Mouse (Mus musculus) gonadal fat pad, adult 2 months (tissue): Measurements from ENCODE around the gene Gm49333. TPM values are rescaled to one million over a fixed set of nuclear protein-coding genes. Genes with fewer than 3 reads are reported as not detected.

Source experiments
- DNase-seq: peaks from one replicate; pipeline ENCODE4 v3.0.0-alpha.2; 2012; ENCODE audit warnings: low read depth
- polyA plus RNA-seq: library from polyadenylated mRNA; depleted of rRNA; stranded (reverse); fragments of >200 nt; gene quantifications from 2 replicates; pipeline ENCODE4 v1.2.3, GENCODE M21; 2012; rRNA removed

Gm49333 gene
- polyA plus RNA-seq, 1 experiment, result 0.05 TPM

DNA sequence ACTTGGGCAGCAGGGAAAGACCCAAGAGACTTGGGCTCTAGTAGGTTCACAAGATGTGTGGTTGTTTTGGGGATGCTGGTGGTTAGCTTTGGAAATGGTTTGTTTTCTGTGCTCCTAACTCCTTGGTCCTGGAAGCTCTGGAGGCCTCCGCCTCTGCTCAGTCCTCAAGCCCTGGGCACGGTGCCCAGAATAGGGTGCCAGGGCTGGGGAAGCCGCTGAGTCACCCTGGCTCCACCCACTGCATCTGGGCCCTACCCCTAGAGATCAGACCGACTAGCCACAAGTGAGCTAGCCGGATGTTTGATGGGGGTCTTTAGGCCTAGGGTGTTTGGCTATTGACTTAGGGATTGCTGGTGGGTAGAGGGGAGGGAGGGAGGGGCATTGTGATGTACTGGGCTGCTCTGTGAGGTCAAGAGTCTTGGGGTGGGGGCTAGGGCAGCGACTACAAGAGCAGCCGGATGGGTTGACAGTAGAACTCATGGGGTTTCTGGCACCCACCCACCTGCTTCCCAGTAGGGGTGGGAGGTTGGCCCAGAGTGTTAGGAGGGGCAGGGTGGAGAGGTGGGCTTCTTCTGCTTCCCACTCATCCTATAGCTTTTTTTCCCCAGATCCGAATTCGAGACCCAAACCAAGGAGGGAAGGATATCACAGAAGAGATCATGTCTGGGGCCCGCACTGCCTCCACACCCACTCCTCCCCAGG is 66.7 kb downstream of the Gm49333 start:
- DNase-seq, result peak; percentile 56

- no peak for DNase-seq
Measured at GRCm38 (mm10) chr16:20690774-20691173, 79.4 kb downstream of the Gm49333 start.

DNA sequence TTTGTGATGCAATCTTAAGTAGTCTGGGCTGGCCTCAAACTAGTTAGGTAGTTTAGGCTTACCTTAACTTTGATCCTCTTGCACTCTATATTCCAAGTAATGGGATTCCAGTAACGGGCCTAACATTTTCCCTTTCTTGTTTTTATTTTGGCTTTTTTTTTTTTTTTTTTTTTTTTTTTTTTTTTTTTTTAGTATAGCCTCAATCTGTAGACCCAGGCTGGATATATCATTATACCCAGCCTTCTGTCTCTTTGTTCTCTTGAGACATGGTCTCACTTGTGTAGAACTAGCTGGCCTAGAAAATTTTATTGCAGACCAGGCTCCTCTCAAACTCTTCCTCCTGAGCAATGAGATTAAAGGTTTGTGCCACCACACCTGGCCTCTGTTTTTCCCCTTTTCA is 80.2 kb downstream of the Gm49333 start:
- DNase-seq, result no peak

GRCm38 (mm10) chr16:20692241-20692965 is 81.0 kb downstream of the Gm49333 start:
- DNase-seq, result no peak

- DNase-seq, result no peak
Measured at GRCm38 (mm10) chr16:20693111-20693701, 81.8 kb downstream of the Gm49333 start, which contains the start of gene Fam131a. Gene Fam131a, plus strand, starts transcription at chr16:20693241.

DNA sequence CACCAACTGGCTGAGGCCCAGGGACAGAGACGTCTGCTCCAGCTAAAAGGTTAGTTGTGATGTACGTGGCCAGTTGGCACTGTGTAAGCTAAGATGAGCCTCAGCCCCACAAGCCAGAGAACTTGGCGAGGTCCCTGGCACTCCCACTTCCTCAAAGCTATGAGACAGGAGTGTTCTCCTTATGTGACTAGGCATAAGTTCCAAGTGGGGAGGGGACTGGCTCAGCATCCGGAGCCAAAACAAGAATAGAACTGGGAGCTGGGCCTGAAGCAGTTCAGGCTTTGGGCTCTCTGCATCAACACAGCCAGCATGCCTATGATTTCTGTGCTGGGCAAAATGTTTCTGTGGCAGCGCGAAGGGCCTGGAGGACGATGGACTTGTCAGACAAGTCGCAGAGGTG is 83.4 kb downstream of the Gm49333 start:
- no peak for DNase-seq

Other genes with a start within 250 kb of the Gm49333 start
- 79.5 and 90.2 TPM in 2 replicates for gene Abcc5, start 185.2 kb upstream of the Gm49333 start, polyA plus RNA-seq
- gene Eif2b5, start 112.8 kb upstream of the Gm49333 start, polyA plus RNA-seq, result 32.6 and 36.2 TPM in 2 replicates
- 23.2 and 39.0 TPM in 2 replicates for gene Dvl3, start 94.6 kb upstream of the Gm49333 start, polyA plus RNA-seq
- 328 and 405 TPM in 2 replicates for gene Ap2m1, start 76.1 kb upstream of the Gm49333 start, polyA plus RNA-seq
- 52.0 and 59.4 TPM in 2 replicates for gene Abcf3, start 63.0 kb upstream of the Gm49333 start, polyA plus RNA-seq
- gene Vwa5b2, start 22.1 kb upstream of the Gm49333 start, polyA plus RNA-seq, result 0.36 and 0.88 TPM in 2 replicates
- 9.4 and 16.3 TPM in 2 replicates for gene Eef1akmt4, start within 50 bp of the Gm49333 start, polyA plus RNA-seq
- 19.7 and 22.4 TPM in 2 replicates for gene Alg3, start 125 bp downstream of the Gm49333 start, polyA plus RNA-seq
- gene Camk2n2, start 9.7 kb downstream of the Gm49333 start, polyA plus RNA-seq, result 2.9 and 3.6 TPM in 2 replicates
- gene Ece2, start 18.2 kb downstream of the Gm49333 start, polyA plus RNA-seq, result 0.18 and 0.32 TPM in 2 replicates
- 110 and 118 TPM in 2 replicates for gene Psmd2, start 40.0 kb downstream of the Gm49333 start, polyA plus RNA-seq
- 338 and 402 TPM in 2 replicates for gene Eif4g1, start 56.7 kb downstream of the Gm49333 start, polyA plus RNA-seq
- 11.8 and 12.7 TPM in 2 replicates for gene Fam131a, start 81.6 kb downstream of the Gm49333 start, polyA plus RNA-seq
- gene Polr2h, start 106.1 kb downstream of the Gm49333 start, polyA plus RNA-seq, result 19.2 and 21.3 TPM in 2 replicates
- gene Clcn2, start 106.1 kb downstream of the Gm49333 start, polyA plus RNA-seq, result 17.3 and 19.3 TPM in 2 replicates
- gene Chrd, start 121.5 kb downstream of the Gm49333 start, polyA plus RNA-seq, result 19.8 and 20.2 TPM in 2 replicates
- 4.1 and 4.2 TPM in 2 replicates for gene Thpo, start 122.9 kb downstream of the Gm49333 start, polyA plus RNA-seq